In the genomic region with DNA sequence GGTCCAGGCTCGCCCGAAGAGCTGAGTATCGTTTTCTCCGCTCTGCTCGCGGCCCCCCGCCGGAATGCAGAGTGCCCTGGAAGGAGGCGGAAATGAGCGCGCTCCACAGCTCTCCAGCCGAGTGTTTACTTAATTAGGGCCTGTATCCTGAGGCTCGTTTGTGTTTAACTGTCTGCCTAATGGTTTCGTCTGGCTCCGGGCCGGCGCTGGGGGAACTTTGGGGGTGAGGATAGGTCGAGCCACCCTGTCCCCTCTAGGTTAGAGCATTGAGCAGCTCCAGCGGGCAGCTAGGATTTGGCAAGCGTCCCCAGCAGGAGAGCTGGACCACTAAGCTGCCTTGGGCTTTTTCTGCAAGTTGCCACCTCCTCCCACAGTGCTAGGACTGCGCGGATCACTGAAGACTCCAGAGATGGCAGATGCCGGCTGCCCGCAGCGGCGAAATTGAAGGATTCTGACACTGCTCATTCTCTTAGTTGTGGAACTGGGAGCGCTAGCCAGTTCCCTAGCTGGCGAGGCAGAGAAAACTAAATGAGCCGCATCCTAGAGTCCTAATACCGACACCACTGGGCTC, we compare ENCODE assay signal across 7 mouse cellular contexts. TPM values are rescaled to one million over a fixed set of nuclear protein-coding genes. Genes with fewer than 3 reads are reported as not detected.
DNase-seq lines count a peak whose midpoint lies in the region; ATAC-seq lines count a peak whose summit lies in the region.

No protein-coding gene starts in this region.

- peak overlapping the region; percentile 85 for H3K27ac ChIP-seq in embryonic facial prominence, embryonic 10.5 days (replicated peaks)
- H3K27ac ChIP-seq in hindbrain, embryonic 12.5 days = peak overlapping the region; percentile 44; the same call in 1 of the 2 replicates
- no peak overlapping the region for H3K27ac ChIP-seq in liver, embryonic 13.5 days
- H3K27ac ChIP-seq in neural tube, embryonic 12.5 days = no peak overlapping the region

- H3K36me3 ChIP-seq in embryonic facial prominence, embryonic 10.5 days (replicated peaks) = no peaks in the 10 kb centered on the region
- no peaks in the 10 kb centered on the region for H3K36me3 ChIP-seq in hindbrain, embryonic 12.5 days
- no peaks in the 10 kb centered on the region for H3K36me3 ChIP-seq in liver, embryonic 13.5 days
- no peaks in the 10 kb centered on the region for H3K36me3 ChIP-seq in neural tube, embryonic 12.5 days

- WGBS in embryonic facial prominence, embryonic 10.5 days = under 1% methylated on average over 30 of the region's 30 CpGs
- WGBS in hindbrain, embryonic 12.5 days = under 1% methylated on average over 30 of the region's 30 CpGs
- WGBS in liver, embryonic 13.5 days (ENCODE audit: insufficient replicate concordance) = 2% methylated on average over 30 of the region's 30 CpGs
- WGBS in neural tube, embryonic 12.5 days = under 1% methylated on average over 30 of the region's 30 CpGs

- peaks cover 80% of the 10 kb centered on the region for H3K27me3 ChIP-seq in embryonic facial prominence, embryonic 10.5 days (replicated peaks; ENCODE audit: low read depth, poor library complexity, severe bottlenecking)
- H3K27me3 ChIP-seq in hindbrain, embryonic 12.5 days = peaks cover 67% of the 10 kb centered on the region
- peaks cover 68% of the 10 kb centered on the region for H3K27me3 ChIP-seq in liver, embryonic 13.5 days
- peaks cover 53% of the 10 kb centered on the region for H3K27me3 ChIP-seq in neural tube, embryonic 12.5 days (replicated peaks)

- H3K4me2 ChIP-seq in hindbrain, embryonic 12.5 days (replicated peaks) = peak overlapping the region; percentile 75
- H3K4me2 ChIP-seq in liver, embryonic 13.5 days = peak overlapping the region; percentile 32
- peak overlapping the region; percentile 74 for H3K4me2 ChIP-seq in neural tube, embryonic 12.5 days (replicated peaks)

- peaks cover 51% of the 10 kb centered on the region for H3K4me1 ChIP-seq in embryonic facial prominence, embryonic 10.5 days
- H3K4me1 ChIP-seq in hindbrain, embryonic 12.5 days = peaks cover 28% of the 10 kb centered on the region
- H3K4me1 ChIP-seq in liver, embryonic 13.5 days (replicated peaks) = no peaks in the 10 kb centered on the region
- peaks cover 34% of the 10 kb centered on the region for H3K4me1 ChIP-seq in neural tube, embryonic 12.5 days

- DNase-seq in urinary bladder, postnatal 25 days (ENCODE audit: low spot score) = peak; percentile 18
- no peak for DNase-seq in urinary bladder, postnatal 14 days (ENCODE audit: low spot score)
- peak; percentile 85 for DNase-seq in embryonic facial prominence, embryonic 10.5 days (ENCODE audit: low spot score)
- no peak for DNase-seq in liver, embryonic 13.5 days
- no peak for DNase-seq in spleen, adult 12 weeks (ENCODE audit: low spot score)

- peak; percentile 65; the same call in 1 of the 2 replicates for ATAC-seq in hindbrain, embryonic 12.5 days (ENCODE audit: low FRiP score)
- no peak for ATAC-seq in liver, embryonic 13.5 days (ENCODE audit: low read depth)
- ATAC-seq in neural tube, embryonic 12.5 days (ENCODE audit: low FRiP score, low read depth) = peak; percentile 51

- 0 out of 2 replicates have a peak, but pooled peaks cover 2% of the 10 kb centered on the region for H3K9me3 ChIP-seq in embryonic facial prominence, embryonic 10.5 days
- no peaks in the 10 kb centered on the region for H3K9me3 ChIP-seq in hindbrain, embryonic 12.5 days (replicated peaks)
- no peaks in the 10 kb centered on the region for H3K9me3 ChIP-seq in liver, embryonic 13.5 days (replicated peaks)
- H3K9me3 ChIP-seq in neural tube, embryonic 12.5 days = no peaks in the 10 kb centered on the region

- H3K4me3 ChIP-seq in embryonic facial prominence, embryonic 10.5 days = peak overlapping the region; percentile 57
- peak overlapping the region; percentile 35 for H3K4me3 ChIP-seq in hindbrain, embryonic 12.5 days
- H3K4me3 ChIP-seq in liver, embryonic 13.5 days (replicated peaks) = 0 out of 2 replicates have a peak overlapping the region, but pooled peaks have one; percentile 7
- peak overlapping the region; percentile 33 for H3K4me3 ChIP-seq in neural tube, embryonic 12.5 days

- H3K9ac ChIP-seq in hindbrain, embryonic 12.5 days = peak overlapping the region; percentile 55
- no peak overlapping the region for H3K9ac ChIP-seq in liver, embryonic 13.5 days
- peak overlapping the region; percentile 34; the same call in 1 of the 2 replicates for H3K9ac ChIP-seq in neural tube, embryonic 12.5 days

RNA-seq across cellular contexts. Expression of a gene that starts 2.8 kb away (rescaled TPM):
- polyA plus RNA-seq in embryonic facial prominence, embryonic 10.5 days (2016; fragmentation: Nextera tagmentation; extraction: Ambion mirVana) = 23.3 and 23.4 TPM in 2 replicates
- polyA plus RNA-seq in hindbrain, embryonic 12.5 days (2016; fragmentation: Nextera tagmentation; extraction: Ambion mirVana) = 7.7 and 10.0 TPM in 2 replicates
- 2.5 and 2.8 TPM in 2 replicates for polyA plus RNA-seq in liver, embryonic 13.5 days (2015; fragmentation: Nextera tagmentation; extraction: Ambion mirVana)
- polyA plus RNA-seq in neural tube, embryonic 12.5 days (2016; fragmentation: Nextera tagmentation; extraction: Ambion mirVana) = 6.0 and 6.5 TPM in 2 replicates

RNA-seq across cellular contexts. Expression of a gene that starts 7.5 kb away (rescaled TPM):
- polyA plus RNA-seq in embryonic facial prominence, embryonic 10.5 days (2016; fragmentation: Nextera tagmentation; extraction: Ambion mirVana) = not detected in 2 replicates
- not detected in 2 replicates for polyA plus RNA-seq in hindbrain, embryonic 12.5 days (2016; fragmentation: Nextera tagmentation; extraction: Ambion mirVana)
- polyA plus RNA-seq in liver, embryonic 13.5 days (2015; fragmentation: Nextera tagmentation; extraction: Ambion mirVana) = not detected in 2 replicates
- not detected in 2 replicates for polyA plus RNA-seq in neural tube, embryonic 12.5 days (2016; fragmentation: Nextera tagmentation; extraction: Ambion mirVana)

Comparison
In these comparisons a context has a peak if more than half of its experiments do, and no peak if none do; other contexts are left out.
1. DNase-seq: peak in urinary bladder, postnatal 25 days (single experiment) and embryonic facial prominence, embryonic 10.5 days (single experiment); none in urinary bladder, postnatal 14 days (single experiment), liver, embryonic 13.5 days (single experiment) and spleen, adult 12 weeks (single experiment).
2. H3K27ac ChIP-seq: peak in embryonic facial prominence, embryonic 10.5 days (single experiment) and hindbrain, embryonic 12.5 days (single experiment); none in liver, embryonic 13.5 days (single experiment) and neural tube, embryonic 12.5 days (single experiment).
3. H3K4me3 ChIP-seq: peak in every context shown above with its lines; median percentile 57 in embryonic facial prominence, embryonic 10.5 days; 35 in hindbrain, embryonic 12.5 days; 33 in neural tube, embryonic 12.5 days; 7 in liver, embryonic 13.5 days.
4. Peak in every context shown above with its lines, with median percentiles within 50 percentile points of each other: H3K4me2 ChIP-seq.